Mouse (Mus musculus) R1 (cell line): ENCODE results near the gene D930048N14Rik.
"Not testable (repeated sequence)": the region's sequence is repeated elsewhere in the genome, so short reads cannot be mapped to it uniquely, and the experiment has no call there.

Source experiments
- DNase-seq: peaks from one replicate; pipeline ENCODE4 v3.0.0-alpha.2; 2018; ENCODE audit warnings: low read depth, low spot score

D930048N14Rik gene

DNA sequence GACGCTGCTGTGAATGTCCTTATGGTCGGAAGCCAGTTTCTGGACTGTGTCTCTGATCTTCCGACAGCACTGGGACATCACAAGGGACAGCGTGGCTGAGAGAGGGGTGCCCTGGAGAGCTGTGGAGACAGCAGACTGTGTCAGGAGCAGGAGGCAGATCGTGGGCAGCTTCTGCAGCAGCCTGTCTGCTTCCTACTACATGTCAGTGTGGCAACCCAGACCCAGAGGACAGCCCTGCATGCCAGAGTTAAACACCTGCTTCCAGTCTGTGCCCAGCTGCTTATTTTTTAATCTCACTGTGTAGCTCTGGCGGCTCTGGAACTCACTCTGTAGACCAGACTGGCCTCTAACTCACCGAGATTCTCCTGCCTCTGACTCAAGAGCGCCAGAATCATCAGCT, 22.8 kb upstream of the D930048N14Rik start:
- no peak for DNase-seq

DNA sequence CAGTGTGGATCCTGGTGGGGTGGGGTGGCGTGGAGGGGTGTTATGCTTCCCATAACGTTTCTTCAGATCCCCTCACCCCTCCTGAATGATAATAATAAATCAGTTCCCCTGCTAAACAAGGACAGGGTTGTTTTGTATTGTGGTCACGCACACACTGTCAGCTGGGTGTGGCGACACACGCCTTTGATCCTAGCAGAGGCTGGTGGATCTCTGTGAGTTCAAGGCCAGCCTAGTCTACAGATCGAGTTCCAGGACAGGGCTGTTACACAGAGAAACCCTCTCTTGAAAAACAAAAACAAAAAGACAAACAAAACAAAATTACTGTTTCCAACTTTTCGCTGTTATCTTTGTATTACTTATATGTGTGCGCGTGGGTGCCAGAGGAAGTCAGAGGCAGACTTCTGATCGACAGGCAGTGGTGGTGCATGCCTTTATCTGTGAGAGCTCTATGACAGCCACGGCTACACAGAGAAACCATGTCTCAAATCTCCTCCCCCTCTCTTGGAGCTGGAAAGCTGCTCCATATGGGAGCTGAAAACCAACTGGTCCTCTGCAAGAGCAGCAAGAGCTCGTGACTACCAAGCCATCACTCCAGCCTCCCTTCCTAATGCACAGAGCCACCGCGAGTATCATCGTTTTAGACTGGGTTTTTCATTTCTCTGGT, 21.0 kb upstream of the D930048N14Rik start:
- DNase-seq = no peak

DNA sequence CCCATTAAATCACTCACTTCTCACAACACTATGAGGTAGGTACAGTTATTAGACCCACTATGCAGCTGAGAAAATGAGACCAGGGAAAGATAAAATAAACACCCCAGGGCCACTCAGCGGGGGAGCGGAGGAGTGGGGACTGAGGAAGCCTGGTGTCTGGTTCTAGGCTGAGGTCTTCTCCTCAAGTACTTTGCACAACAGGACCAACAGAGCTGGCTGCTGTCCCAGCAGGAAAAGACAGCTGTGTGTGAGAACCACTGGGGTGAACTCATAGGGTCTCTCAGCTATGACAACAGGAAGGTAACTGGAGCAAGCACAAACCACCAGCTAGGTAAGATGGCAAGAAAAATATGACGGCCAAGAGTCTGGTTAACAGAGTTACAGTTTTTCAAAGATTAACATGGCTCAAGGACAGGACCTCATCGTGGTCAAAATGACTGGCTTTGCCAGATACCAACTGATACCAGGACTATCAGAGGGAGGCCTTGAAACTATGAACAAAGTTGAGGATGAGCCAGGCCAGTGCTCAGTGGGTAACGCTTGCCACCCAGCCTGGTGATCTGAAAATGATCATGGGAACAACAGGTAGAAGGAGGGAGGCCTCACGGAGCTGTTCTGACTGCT, 18.5 kb upstream of the D930048N14Rik start:
- DNase-seq = no peak

DNA sequence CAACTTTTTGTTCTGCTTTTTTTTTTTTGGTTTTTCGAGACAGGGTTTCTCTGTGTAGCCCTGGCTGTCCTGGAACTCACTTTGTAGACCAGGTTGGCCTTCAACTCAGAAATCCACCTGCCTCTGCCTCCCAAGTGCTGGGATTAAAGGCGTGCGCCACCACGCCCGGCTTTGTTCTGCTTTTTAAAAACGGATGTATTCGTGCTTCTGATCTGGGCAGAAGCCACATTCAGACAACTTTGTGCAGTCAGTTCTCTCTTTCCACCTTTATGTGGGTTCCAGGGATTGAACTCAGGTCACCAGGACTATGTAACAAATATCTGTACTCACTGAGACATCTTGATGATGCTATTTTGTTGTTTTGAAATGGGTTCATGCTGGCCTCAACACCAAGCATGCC, 17.6 kb upstream of the D930048N14Rik start:
- DNase-seq = not testable (repeated sequence)

DNA sequence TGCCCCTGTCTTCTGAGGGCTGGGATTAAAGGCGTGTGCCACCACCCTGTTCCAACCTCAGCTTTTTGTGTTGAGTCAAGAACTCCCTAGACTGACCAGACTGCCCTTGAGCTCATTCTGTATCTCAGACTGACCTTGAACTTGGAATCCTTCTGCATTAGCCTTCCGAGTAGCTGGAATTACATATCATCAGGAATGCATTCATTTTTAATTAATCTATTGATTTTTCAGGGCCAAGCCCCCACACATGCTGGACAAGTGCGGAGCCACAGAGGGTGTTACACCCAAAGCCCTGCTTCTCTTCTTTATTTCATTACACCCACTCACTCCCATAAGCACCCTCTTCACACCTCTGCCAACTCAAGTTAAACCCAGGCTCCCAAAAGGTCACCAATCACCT, 17.0 kb upstream of the D930048N14Rik start:
- peak; percentile 68 for DNase-seq

DNA sequence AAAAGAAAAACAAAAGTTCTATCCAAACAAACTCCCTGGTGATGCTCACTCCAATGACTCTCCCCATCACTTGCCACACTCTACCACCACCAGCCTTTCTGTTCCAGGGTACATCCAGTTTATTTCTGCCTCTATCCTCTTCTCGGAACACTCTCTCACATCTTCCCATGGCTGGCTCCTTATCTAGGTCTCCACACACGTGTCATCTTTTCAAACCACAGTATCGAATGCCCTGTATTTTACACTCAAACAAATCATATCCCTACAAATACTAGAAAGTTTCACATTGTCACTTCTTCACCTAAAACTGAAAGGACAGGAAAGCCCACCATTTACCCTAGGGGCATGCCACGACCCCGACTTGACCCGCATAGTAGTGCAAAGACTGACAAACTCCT, 15.6 kb upstream of the D930048N14Rik start:
- no peak for DNase-seq

DNA sequence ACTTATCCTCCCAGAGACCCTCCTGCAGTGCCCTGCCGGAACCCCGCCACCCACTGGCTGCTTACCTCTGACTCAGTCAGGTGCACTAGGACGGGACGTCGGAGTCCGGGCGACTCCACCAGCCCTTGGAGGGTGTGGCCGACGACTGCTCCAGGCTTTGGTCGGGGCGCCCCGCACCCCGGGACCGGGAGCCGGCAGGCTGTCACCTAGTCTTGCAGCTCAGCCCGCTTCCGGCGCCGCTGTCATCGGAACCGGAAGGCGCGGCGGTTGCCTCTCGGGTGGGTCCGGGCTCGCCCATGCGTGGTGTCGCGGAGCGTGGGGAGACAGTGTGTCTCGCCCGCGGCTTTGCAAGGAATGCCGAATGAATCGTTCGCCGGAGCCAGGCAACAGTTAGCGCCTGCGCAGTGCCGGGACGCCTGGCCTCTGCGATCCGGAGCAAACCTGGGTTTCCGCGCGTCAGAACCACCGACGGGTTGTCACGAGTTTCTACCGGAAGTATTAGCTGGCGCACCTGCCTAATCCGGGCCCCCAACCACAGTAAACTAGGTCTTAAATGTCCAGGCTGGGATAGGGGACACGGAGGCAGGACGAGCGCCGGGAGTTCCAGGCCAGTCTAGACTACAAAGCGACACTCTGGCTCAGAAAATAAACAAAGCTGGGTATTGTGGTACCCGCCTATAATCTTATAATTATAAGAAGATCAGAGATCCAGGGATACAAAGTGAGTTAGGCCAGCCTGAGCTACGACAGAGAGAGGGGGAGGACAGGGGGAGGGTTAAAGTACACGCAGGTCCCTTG, 15.0 kb upstream of the D930048N14Rik start, which contains the start of gene Rmnd5b:
Gene Rmnd5b, minus strand, starts transcription at position 372 of the 798 bp plus-strand sequence.
- peak; percentile 93 for DNase-seq

DNA sequence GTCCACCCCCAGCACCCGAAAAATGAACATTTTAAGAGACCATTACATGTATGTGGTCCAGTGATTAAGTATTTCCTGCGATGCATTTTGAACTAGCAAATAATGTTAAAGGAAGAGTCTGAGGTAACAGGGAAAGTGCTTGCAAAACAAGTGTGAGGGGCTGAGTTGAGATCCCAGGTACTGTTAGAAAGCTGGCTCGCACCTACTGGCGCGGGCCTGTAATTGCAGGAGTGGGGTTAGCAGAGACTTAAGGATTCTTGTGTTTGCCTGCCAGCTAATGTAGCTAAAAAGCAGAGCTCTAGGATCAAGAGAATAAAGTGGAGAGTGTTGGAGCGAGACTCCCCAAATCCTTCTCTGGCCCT, 14.4 kb upstream of the D930048N14Rik start:
- peak; percentile 89 for DNase-seq

DNA sequence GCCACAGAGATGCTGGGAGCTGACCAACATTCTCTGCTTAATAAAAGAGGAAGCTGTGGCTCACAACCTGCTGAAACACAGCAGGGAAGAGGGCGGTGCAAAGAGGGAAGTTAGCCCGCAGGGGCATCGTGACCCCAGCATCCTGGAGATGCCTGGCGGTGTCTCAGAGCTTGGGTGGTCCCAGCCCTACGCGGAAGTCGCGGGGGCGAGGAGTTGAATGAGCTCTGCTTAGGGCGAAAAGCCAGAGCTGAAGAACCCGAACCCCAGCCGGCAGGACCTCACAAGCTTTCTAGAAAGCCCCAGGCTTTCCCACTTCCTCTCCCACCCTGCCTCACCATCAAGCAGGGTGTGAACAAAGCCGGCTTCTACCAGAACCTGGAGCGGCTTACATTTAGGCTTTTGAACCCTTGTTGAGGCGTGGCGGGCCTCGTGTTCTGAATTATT, 12.8 kb upstream of the D930048N14Rik start:
- DNase-seq = peak; percentile 95

DNA sequence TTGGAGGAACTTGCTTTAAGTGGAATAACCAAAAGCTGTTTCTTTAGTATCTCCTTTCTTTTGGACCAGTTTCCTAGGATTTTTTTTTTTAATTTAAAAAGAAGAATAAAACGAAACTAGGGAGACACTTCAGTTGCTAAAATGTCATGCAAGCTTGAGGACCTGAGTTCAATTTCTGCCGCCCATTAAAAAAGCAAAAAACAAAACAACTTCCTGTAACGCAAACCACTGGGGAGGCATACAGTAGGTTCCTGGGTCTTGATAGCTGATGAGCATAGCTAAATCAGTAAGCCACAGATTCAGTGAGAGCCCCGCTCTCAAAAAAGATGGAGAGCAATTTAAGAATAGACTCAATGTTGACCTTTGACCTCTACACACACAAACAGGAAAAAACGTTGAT, 12.3 kb upstream of the D930048N14Rik start:
- no peak for DNase-seq

DNA sequence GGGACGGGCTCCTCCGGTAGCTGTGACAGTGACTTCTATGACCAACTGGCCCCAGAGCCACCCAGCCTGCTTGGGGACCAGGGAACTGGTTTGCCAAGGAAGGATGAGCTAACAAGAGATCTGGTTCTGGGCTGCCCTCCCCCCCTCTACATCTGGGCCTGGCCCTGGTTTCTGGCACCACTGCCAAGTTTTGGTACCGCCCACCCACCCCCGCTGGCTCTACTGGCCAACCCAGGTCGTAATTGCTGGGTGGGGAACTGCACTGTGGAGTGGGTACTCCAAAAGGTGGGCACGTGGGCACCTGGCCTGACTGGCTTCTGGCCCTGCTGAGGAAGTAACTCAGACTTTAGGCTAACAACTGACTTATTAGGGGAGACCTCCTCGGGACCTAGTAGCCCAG, 10.0 kb upstream of the D930048N14Rik start:
- DNase-seq = no peak

DNA sequence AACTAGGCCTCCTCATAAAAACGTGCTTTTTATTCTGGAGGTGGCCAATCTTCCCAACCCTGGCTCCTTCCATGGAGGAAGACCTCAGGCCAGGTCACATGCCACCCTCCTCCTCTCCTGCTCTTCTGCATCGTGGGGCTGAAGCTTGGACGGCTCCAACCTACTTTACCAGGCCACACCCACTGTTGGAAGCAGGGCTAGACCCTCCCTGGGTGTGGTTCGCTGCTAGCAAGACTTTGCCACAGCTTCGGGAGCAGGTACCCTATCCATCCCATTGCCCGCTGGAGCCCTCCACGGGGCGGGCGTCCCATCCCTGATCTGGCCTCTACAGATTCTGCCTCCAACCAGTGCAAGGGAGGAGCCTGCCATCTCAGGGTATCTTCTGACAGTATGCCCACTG, 7.6 kb upstream of the D930048N14Rik start:
- DNase-seq = peak; percentile 58

DNA sequence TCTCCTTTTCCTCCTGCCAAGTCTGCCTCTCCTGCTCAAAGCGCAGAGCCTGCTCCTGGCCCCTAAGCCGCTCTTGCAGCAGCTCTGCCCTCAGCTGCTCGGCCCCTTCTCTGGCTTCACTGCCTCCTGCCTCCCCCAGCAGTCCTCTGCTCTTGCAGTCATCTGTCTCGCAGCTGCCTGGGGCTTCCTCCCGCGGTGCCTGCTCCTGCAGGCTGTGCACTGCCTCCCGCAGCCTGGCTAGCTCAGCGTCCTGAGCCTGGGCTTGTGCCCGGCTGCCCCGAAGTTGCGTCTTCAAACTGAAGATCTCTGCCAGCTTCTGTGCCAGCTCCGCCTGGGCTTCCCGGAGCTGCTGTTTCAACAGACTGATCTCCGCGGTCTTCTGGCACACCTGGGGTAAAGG, 7.0 kb upstream of the D930048N14Rik start:
- no peak for DNase-seq

DNA sequence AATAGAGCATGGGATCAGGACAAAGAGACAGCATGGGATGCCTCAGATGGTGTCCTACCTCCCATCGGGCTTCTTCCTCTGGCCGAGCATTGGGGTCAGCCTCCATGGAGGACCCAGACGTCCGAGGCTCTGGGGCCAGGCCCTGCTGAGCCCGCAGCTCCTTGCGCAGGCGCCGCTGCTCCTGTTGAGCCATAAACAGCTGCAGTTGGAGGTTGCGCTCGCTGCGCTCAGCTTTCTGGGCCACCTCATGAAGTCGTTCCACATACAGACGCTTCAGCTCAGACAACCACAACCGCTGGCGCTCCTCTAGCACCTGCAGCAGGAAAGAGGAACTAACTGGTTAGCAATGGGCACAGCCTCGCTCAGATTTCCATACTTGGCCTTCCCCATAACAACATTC, 6.5 kb upstream of the D930048N14Rik start:
- DNase-seq = no peak

DNA sequence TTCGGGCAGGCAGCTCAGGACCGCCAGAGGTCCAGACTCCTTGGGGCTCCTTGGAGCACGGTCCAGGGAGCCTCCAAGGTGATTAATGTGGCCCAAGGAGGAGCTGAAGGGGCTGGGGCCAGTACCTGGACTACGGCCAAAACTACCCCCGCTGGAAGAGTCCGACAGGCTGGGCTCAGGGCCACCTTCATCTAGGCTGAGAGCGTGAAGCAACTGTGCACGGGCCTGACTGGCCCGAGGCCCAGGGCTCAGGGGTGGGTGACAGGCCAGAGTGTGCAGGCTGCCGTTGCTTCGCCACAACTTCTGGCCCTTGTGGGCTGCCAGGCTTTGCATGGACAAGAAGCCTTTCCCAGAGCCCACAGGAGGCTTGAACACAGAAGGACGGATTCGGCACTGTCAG, 5.5 kb upstream of the D930048N14Rik start:
- no peak for DNase-seq

DNA sequence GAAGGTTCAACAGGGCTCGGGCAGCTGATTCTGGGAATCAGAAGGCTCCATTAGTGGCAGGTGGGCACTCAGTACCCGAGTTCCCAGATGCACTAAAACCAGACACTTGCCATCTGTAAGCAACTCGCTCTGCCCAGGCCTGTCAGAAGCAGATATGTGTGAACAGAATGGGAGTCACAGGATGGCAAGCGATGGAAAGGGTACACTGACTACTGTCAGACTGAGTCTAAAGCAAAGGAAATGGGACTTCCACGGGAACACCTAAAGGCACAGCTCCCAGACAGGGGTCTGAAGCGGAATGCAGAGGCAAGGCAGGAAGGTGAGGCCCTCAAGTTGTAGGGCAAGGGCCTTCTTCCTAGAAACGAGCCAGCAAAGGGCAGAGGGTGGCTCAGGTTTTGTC, 4.5 kb upstream of the D930048N14Rik start:
- DNase-seq = no peak

DNA sequence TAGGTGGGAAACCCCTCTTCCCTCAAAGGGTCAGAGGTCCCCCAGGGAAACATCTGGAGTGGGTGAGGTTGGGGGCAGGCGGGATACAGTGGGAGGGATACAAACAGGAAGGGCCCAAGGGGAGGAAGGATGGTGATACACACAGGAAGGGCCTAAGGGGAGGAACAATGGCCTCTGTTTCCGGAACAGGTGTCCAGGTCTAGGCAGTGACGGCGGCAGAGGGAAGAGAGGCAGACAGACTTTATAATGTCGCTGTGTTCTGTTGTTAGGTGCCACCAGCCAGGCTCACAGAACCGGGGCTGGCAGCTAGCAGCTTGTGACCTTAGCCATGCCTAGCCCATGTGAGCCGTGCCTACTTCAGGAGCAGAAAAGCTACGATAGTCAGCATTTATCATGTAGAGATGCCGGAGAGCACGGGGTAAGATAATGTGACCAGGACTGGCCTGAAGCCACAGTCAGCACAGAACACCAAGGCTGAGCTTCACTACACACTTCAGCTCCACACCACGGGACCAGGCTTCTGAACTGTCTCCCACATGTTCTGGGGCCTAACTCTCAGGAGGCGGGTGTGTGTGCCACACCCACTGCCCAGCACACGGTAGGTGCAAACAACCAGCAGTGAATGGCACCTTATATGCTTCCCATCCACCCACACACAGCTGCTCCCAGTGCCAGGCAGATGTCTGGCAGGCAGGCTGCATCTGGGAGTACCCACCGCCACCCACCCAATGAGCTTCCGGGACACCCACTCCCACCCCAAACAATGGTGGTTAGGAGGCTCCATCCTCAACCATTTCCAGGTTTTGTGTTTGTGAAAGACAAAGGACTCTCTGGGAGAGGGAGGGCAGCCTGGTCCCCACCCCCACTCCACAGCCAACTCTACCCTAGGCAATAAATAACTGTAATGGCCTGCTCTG, 3.7 kb upstream of the D930048N14Rik start:
- peak; percentile 87 for DNase-seq

DNA sequence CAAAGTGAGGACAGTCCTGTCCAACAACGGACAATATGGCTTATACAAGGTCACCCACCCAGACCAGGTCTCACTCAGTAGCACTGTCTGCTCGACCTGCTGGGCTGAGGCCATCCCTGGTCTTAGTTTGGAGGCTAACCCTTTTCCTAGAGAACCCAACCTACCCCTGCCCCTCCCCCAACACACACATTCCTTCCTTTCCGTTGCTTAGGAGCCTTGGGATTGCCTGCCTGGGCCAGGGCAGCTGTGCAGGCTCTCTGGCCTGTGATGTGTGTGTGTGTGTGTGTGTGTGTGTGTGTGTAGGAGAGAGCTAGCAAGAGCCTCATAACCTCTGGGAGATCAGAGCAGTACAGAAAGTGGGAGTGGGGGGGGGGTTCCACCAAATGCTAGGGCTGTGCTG, 2.2 kb upstream of the D930048N14Rik start:
- DNase-seq = peak; percentile 89

DNA sequence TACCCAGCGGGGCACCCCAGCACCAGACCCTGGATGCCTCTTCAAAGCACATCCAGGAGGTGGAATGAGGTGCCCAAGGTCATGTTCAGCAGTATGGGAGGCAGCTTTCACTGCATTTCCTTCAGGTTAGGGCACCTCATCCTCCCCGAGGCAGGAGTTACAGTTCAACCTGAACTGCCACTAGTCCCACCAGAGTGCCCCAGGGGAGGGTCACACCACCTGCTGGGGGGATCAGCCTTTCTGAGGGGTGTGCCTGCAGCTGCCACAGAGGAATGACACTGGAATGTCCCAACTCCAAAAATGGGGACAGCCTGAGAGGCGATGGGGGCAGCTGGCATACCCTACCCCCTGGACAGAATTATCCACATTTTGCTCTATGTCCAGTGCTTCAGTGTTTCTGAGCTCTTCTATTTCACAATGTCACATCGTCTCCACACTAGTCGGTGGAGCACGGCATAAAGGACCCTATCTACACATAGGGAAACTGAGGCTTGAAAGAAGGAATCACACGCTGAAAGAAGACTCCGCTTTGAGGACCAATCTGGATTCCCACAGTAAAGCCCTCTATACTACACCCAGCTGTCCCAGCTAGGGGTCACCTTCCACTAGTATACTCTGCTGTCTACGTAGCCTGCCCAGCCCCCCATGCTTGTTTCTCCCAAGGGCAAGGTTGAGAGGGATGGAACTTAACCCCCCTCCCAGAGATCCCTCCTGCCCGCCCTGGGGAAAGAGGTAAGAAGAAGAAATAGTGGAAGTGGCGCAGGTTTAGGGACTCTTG, 1.5 kb upstream of the D930048N14Rik start:
- peak; percentile 60 for DNase-seq

DNA sequence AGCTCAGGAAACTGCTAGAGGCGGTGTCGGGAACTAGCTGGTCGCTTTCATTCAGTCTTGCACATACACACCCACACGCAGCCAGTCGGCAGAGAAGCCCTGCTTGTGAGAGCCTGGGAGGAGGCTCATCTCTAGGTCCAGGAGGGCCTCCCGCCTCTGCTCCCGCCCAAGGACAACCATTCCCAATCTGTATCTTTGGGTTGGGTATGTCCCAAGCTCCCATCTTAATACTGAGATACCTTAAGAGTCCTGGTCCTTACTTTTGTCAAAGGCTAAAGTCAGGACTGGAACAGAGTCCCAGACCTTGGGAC, 910 bp upstream of the D930048N14Rik start:
- DNase-seq = peak; percentile 63

DNA sequence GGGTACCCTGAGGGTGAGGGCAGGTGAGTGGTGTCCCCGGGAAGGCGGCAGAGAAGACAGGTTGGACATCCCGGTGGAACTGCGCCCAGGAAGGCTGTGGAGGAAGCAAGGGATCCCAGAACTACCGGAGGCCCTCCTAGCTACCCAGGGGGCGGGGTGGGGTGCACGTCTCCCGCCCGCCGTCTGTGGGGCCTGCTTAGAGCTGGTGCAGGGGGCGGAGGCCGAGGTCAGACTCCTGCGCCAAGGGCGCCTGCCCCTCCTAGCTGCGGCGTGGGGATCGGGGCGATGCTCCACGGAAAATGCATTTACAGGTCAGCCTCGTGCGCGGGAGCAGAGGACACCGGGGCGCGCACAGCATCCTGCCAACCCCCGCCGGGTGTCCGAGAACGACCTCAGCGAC, 493 bp upstream of the D930048N14Rik start:
- DNase-seq = peak; percentile 50
